Mouse (Mus musculus) liver, embryonic 13.5 days (tissue): ENCODE results near the gene C1galt1. TPM values are rescaled to one million over a fixed set of nuclear protein-coding genes. Genes with fewer than 3 reads are reported as not detected.

ENCODE experiments used
- ATAC-seq: fragments of 200-750 bp; cut with Nextera tagmentation; 2 replicates; pipeline ENCODE4 v1.8.0; 2017; ENCODE audit warnings: low read depth, mild to moderate bottlenecking, moderate number of reproducible peaks, moderate library complexity
- DNase-seq: peaks from one replicate; pipeline ENCODE4 v3.0.0; 2022
- H3K27ac ChIP-seq: fragments of 300-500 bp; sonication (generic); 2 replicates; pipeline ENCODE4 v1.5.1; 2015; ENCODE audit warnings: moderate library complexity, mild to moderate bottlenecking, inconsistent platforms
- H3K27me3 ChIP-seq: fragments of 300-500 bp; sonication (generic); 2 replicates; pipeline ENCODE4 v1.6.1; 2015; ENCODE audit warnings: mild to moderate bottlenecking, inconsistent platforms
- H3K36me3 ChIP-seq: fragments of 300-500 bp; sonication (generic); 2 replicates; pipeline ENCODE4 v1.6.1; 2015; ENCODE audit warnings: mild to moderate bottlenecking, inconsistent platforms
- H3K4me1 ChIP-seq: fragments of 300-500 bp; sonication (generic); replicated peaks from 2 replicates; pipeline ENCODE4 v1.6.1; 2015; ENCODE audit warnings: inconsistent platforms
- H3K4me2 ChIP-seq: fragments of 300-500 bp; sonication (generic); 2 replicates; pipeline ENCODE4 v1.6.1; 2015; ENCODE audit warnings: inconsistent platforms, mild to moderate bottlenecking, moderate library complexity
- H3K4me3 ChIP-seq: fragments of 300-500 bp; sonication (generic); replicated peaks from 2 replicates; pipeline ENCODE4 v1.5.1; 2015; ENCODE audit warnings: mild to moderate bottlenecking, inconsistent platforms
- H3K9ac ChIP-seq: fragments of 300-500 bp; sonication (generic); 2 replicates; pipeline ENCODE4 v1.6.1; 2015; ENCODE audit warnings: mild to moderate bottlenecking, inconsistent platforms
- H3K9me3 ChIP-seq: fragments of 300-500 bp; sonication (generic); replicated peaks from 2 replicates; pipeline ENCODE4 v1.6.1; 2016; ENCODE audit warnings: inconsistent platforms
- WGBS: fragments of 180-500 bp; shearing (Covaris S2); methylation state at CpG from one replicate; pipeline ENCODE4 v1.1.7; 2015; ENCODE audit not compliant: insufficient replicate concordance; 5-methylcytosine and 5-hydroxymethylcytosine counted together
- polyA plus RNA-seq: library from polyadenylated mRNA; unstranded; fragments of >200 nt; fragmentation: Nextera tagmentation; extraction: Ambion mirVana; gene quantifications from 2 replicates; pipeline ENCODE4 v1.2.1, GENCODE M21; 2015

The C1galt1 gene
- polyA plus RNA-seq, 1 experiment from 2014 or later: 4.0 TPM

DNA sequence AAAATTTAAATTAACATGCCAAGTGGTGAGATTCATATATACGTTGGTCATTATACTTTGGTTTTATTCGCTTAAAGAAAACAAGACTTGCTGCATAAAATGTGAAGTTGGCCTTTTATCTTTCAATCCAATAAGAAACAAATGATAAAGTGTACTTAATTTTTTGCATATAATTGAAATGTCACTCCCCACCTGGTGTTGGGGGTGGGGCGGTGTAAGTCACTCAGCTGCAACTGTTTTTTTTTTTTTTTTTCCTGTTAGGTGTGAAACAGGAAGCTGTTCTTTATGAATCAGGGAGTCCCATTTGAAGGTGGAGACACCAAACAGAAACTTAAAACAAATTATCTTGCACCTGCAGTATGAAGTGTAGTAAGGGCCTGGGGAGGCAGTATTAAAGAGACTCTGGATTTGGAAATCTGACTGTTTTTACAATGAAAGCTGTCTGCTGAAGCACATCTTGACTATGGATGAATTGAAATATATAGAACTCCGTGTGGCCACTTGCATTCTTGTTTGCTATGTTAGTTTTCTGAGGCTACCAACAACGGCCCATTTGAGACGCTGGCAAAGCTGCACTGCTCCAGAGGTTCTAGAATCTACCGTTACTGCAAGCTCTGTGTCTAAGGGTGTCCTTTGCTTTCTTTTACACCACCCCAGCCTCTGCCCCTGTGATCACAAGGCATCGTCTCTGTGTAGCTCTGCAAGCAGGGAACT is 2.2 kb downstream of the C1galt1 start:
- Histone ChIP-seq H3K4me1 (peaks cover 49% of the 10 kb centered on the region), H3K9ac (peak overlapping the region; percentile 58), H3K36me3 (no peaks in the 10 kb centered on the region), H3K27me3 (no peaks in the 10 kb centered on the region), H3K4me2 (peak overlapping the region; percentile 52), H3K9me3 (no peaks in the 10 kb centered on the region), H3K27ac (0 out of 2 replicates have a peak overlapping the region, but pooled peaks have one; percentile 65), H3K4me3 (peak overlapping the region; percentile 40)
- 68% methylated on average over 8 of the region's 8 CpGs for WGBS
- DNase-seq: no peak
- ATAC-seq: no peak

DNA sequence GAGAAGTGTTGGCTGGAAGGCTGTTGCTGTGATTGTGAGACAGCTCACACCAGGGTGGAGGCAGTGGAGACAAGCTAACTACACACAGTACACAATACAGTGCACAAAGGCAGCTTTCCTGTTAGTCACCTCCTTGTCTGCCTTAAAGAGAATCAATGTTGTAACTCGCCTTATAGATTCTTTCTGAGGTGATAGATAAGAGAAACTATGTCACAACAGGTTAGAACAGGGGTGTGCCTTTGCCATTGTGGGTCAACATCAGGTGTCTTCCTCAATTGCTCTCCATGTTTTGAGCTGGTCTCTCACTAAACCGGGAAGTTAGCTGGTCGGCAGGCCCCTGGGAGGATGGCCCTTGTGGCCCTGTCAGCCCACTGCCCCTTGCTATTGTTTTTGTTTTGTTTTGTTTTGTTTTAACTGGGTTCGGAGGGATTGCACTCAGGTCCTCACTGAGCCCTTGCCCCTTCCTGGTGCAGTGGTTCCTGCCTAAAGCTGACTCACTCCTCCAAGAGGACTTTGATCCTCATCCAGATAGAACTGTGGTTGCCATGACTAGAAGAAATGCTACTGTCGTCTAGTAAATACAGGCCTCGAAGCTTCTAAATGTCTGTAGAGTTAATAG is 3.4 kb downstream of the C1galt1 start:
- peak overlapping the region; percentile 52 for H3K4me2 ChIP-seq
- no peak for DNase-seq
- 11% methylated on average over 6 of the region's 6 CpGs for WGBS
- no peaks in the 10 kb centered on the region for H3K36me3 ChIP-seq
- H3K4me1 ChIP-seq: peaks cover 55% of the 10 kb centered on the region
- peak overlapping the region; percentile 58 for H3K9ac ChIP-seq
- no peaks in the 10 kb centered on the region for H3K27me3 ChIP-seq
- peak overlapping the region; percentile 40 for H3K4me3 ChIP-seq
- peak overlapping the region; percentile 65 for H3K27ac ChIP-seq
- H3K9me3 ChIP-seq: no peaks in the 10 kb centered on the region
- no peak for ATAC-seq

GRCm38 (mm10) chr6:7848714-7849113 is 4.1 kb downstream of the C1galt1 start:
- Histone ChIP-seq H3K4me2 (peak overlapping the region; percentile 52), H3K4me3 (no peak overlapping the region), H3K27me3 (no peaks in the 10 kb centered on the region), H3K4me1 (peaks cover 61% of the 10 kb centered on the region), H3K9ac (0 out of 2 replicates have a peak overlapping the region, but pooled peaks have one; percentile 12), H3K27ac (peak overlapping the region; percentile 65), H3K9me3 (no peaks in the 10 kb centered on the region), H3K36me3 (no peaks in the 10 kb centered on the region)
- ATAC-seq (no peak), DNase-seq (no peak)
- WGBS: 72% methylated on average over 9 of the region's 9 CpGs

- Histone ChIP-seq H3K36me3 (no peaks in the 10 kb centered on the region), H3K4me2 (no peak overlapping the region), H3K4me1 (peaks cover 78% of the 10 kb centered on the region), H3K9me3 (no peaks in the 10 kb centered on the region), H3K4me3 (no peak overlapping the region), H3K9ac (no peak overlapping the region), H3K27ac (no peak overlapping the region), H3K27me3 (no peaks in the 10 kb centered on the region)
- WGBS: 82% methylated on average over 2 of the region's 2 CpGs
- no peak for DNase-seq
- ATAC-seq: no peak
Measured at GRCm38 (mm10) chr6:7851036-7851435, 6.4 kb downstream of the C1galt1 start.

GRCm38 (mm10) chr6:7852919-7853318 is 8.3 kb downstream of the C1galt1 start:
- Histone ChIP-seq H3K9ac (no peak overlapping the region), H3K27me3 (no peaks in the 10 kb centered on the region), H3K4me3 (no peak overlapping the region), H3K9me3 (no peaks in the 10 kb centered on the region), H3K4me2 (no peak overlapping the region), H3K27ac (peak overlapping the region; percentile 72; the same call in 1 of the 2 replicates), H3K4me1 (peaks cover 83% of the 10 kb centered on the region), H3K36me3 (no peaks in the 10 kb centered on the region)
- no peak for DNase-seq
- 16% methylated on average over 1 of the region's 1 CpGs for WGBS
- ATAC-seq: peak; percentile 71

DNA sequence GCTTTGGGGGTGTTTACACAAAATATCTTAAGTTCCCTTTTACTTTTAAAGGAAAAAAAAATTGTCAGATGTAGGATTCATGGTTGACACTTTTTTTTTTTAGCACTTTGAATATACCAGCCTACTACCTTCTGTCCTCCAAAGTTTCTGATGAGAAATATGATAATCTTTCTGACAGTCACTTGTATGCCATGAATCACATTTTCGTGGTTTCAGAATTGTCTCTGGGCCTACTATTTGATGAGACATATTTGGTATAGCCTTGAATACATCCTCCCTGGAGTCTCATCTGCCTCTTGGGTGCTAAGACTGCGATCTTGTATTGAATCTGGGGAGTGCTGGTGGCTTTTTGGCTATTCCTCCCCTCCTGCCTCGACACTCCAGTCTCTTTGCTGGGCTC is 8.8 kb downstream of the C1galt1 start:
- Histone ChIP-seq H3K4me1 (peaks cover 83% of the 10 kb centered on the region), H3K9ac (no peak overlapping the region), H3K9me3 (no peaks in the 10 kb centered on the region), H3K27me3 (no peaks in the 10 kb centered on the region), H3K4me3 (no peak overlapping the region), H3K27ac (peak overlapping the region; percentile 72), H3K4me2 (no peak overlapping the region), H3K36me3 (no peaks in the 10 kb centered on the region)
- no peak for ATAC-seq
- 45% methylated on average over 3 of the region's 3 CpGs for WGBS
- no peak for DNase-seq

DNA sequence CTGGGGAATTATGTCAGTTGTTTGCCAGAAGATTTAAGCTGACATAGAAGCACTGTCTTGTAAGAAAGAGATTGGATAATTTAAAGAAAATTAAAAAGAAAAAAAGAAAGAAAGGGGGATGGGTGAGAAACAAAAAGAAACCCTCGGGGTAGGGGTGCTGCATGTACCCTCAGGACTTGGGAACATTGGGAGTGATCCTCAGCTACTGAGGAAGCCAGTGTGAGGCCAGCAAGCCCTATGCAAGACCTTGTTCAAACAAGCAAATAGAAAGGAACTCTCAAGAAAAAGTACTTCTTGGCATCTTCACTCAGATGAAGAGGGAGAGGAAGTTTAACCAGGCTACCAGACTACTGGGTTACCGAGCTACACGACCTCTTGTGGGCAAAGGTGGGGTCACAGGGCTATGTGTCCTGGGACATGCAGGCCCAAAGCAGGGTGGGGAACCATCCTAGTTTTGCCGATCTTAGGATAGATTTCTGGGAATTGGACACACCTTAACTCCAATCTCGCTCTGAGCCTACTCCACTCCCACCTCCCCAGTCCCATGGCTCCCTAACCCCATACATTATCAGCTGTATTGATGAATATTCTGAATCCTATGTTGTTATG is 12.1 kb downstream of the C1galt1 start:
- H3K36me3 ChIP-seq: no peaks in the 10 kb centered on the region
- H3K9me3 ChIP-seq: no peaks in the 10 kb centered on the region
- 0 out of 2 replicates have a peak overlapping the region, but pooled peaks have one; percentile 2 for H3K9ac ChIP-seq
- no peak overlapping the region for H3K4me3 ChIP-seq
- whole genome bisulfite sequencing: 31% methylated on average over 5 of the region's 5 CpGs
- no peak for DNase-seq
- peaks cover 65% of the 10 kb centered on the region for H3K4me1 ChIP-seq
- peak; percentile 36 for ATAC-seq
- H3K27ac ChIP-seq: peak overlapping the region; percentile 81
- H3K4me2 ChIP-seq: peak overlapping the region; percentile 15; the same call in 1 of the 2 replicates
- H3K27me3 ChIP-seq: no peaks in the 10 kb centered on the region

GRCm38 (mm10) chr6:7857356-7858247 is 13.0 kb downstream of the C1galt1 start:
- H3K36me3 ChIP-seq: no peaks in the 10 kb centered on the region; the same call in 1 of the 2 replicates
- WGBS: 54% methylated on average over 8 of the region's 8 CpGs
- peak overlapping the region; percentile 36; the same call in 1 of the 2 replicates for H3K9ac ChIP-seq
- ATAC-seq: peak; percentile 81
- peak overlapping the region; percentile 25 for H3K4me2 ChIP-seq
- no peaks in the 10 kb centered on the region for H3K27me3 ChIP-seq
- H3K4me3 ChIP-seq: no peak overlapping the region
- H3K4me1 ChIP-seq: peaks cover 61% of the 10 kb centered on the region
- peak overlapping the region; percentile 81 for H3K27ac ChIP-seq
- DNase-seq: no peak
- H3K9me3 ChIP-seq: no peaks in the 10 kb centered on the region

DNA sequence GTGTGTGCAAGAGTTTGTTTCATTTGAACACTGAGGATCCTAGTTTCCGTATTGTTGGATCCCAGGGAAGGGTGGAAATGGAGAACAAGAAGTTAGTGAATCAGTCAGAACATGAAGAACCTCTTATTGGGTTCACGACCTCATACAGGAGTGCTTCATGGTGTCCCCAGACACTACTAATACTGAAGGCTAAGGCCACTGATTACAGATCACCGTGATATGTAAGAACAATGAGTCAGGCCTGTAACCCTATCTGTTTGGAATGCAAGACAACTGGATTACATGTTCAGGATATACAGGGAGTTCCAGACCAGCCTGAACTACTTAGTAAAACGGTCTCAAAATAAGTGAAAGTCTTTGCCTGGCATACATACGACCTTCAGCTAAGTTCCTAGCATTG is 13.9 kb downstream of the C1galt1 start:
- Histone ChIP-seq H3K4me3 (no peak overlapping the region), H3K36me3 (no peaks in the 10 kb centered on the region; the same call in 1 of the 2 replicates), H3K27me3 (no peaks in the 10 kb centered on the region), H3K27ac (0 out of 2 replicates have a peak overlapping the region, but pooled peaks have one; percentile 81), H3K9ac (no peak overlapping the region), H3K9me3 (no peaks in the 10 kb centered on the region), H3K4me2 (no peak overlapping the region), H3K4me1 (peaks cover 55% of the 10 kb centered on the region)
- no peak for DNase-seq
- ATAC-seq: no peak
- WGBS: 64% methylated on average over 5 of the region's 5 CpGs

DNA sequence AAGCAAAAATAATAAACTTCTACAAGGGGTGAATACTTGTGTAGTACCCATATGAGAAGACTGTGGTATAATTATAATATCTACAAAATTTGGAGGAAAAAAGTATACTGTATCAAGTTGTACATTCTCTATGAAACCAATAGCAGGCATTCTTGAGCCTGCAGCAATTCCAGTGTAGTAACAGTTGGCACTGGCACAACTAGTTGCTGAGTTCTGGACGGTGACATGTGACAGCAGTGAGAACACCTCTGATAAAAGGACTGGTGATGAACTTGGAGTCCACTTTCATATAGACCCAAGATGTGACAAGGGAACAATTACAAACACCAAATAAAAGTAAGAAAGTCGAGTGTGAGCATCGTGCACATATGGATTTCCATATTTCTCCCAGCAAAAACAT is 14.5 kb downstream of the C1galt1 start:
- Histone ChIP-seq H3K36me3 (peaks cover 4% of the 10 kb centered on the region), H3K27ac (no peak overlapping the region), H3K4me3 (no peak overlapping the region), H3K27me3 (no peaks in the 10 kb centered on the region), H3K9me3 (no peaks in the 10 kb centered on the region), H3K4me2 (no peak overlapping the region), H3K4me1 (peaks cover 51% of the 10 kb centered on the region), H3K9ac (no peak overlapping the region)
- ATAC-seq (no peak), DNase-seq (no peak)
- 75% methylated on average over 3 of the region's 3 CpGs for WGBS

DNA sequence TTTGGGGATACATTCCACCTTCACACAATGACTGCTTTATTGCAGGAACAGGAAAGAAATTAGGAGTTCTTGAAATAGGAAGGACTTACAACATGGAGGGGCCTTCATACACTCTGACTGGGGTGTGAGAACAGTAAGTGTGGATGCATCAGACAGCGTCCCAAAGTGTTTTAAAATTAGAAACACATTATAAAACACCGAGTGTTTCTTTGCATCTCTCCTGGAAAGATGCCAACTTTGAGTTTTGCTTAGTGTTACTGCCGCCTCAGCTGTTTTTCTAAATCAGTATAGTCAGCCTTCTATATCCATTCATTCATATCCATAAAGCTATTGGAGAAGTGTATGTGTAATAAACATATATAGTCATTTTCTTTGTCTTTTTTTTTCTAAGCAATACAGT is 16.4 kb downstream of the C1galt1 start:
- WGBS: 73% methylated on average over 3 of the region's 3 CpGs
- H3K9ac ChIP-seq: no peak overlapping the region
- H3K4me2 ChIP-seq: no peak overlapping the region
- peaks cover 19% of the 10 kb centered on the region for H3K36me3 ChIP-seq
- H3K9me3 ChIP-seq: no peaks in the 10 kb centered on the region
- no peak for ATAC-seq
- no peak for DNase-seq
- no peak overlapping the region for H3K4me3 ChIP-seq
- H3K27ac ChIP-seq: no peak overlapping the region
- H3K4me1 ChIP-seq: peaks cover 34% of the 10 kb centered on the region
- no peaks in the 10 kb centered on the region for H3K27me3 ChIP-seq
